Mouse (Mus musculus) liver, postnatal 0 days (tissue): Measurements from ENCODE around the gene Gm3106. TPM values are rescaled to one million over a fixed set of nuclear protein-coding genes. Genes with fewer than 3 reads are reported as not detected.
"Not testable (repeated sequence)": the region's sequence is repeated elsewhere in the genome, so short reads cannot be mapped to it uniquely, and the experiment has no call there.

ENCODE experiments used
- ATAC-seq: fragments of 200-750 bp; cut with Nextera tagmentation; 2 replicates; pipeline ENCODE4 v1.8.0; 2017; ENCODE audit warnings: mild to moderate bottlenecking, moderate library complexity
- DNase-seq: peaks from one replicate; pipeline ENCODE4 v3.0.0-alpha.2; 2016
- H3K27ac ChIP-seq: fragments of 300-500 bp; sonication (generic); 2 replicates; pipeline ENCODE4 v1.5.1; 2014; ENCODE audit warnings: antibody characterized with exemption, moderate library complexity, mild to moderate bottlenecking, low read depth
- H3K27me3 ChIP-seq: fragments of 300-500 bp; sonication (generic); 2 replicates; pipeline ENCODE4 v1.6.1; 2014; ENCODE audit warnings: low read length, control low read depth, mixed read lengths; ENCODE audit not compliant: insufficient read depth
- H3K36me3 ChIP-seq: fragments of 300-500 bp; sonication (generic); replicated peaks from 2 replicates; pipeline ENCODE4 v1.6.1; 2014; ENCODE audit warnings: mild to moderate bottlenecking, control low read depth, low read length, moderate library complexity, mixed read lengths; ENCODE audit not compliant: insufficient read depth
- H3K4me1 ChIP-seq: fragments of 300-500 bp; sonication (generic); 2 replicates; pipeline ENCODE4 v1.6.1; 2014; ENCODE audit warnings: antibody characterized with exemption, mild to moderate bottlenecking, control low read depth; ENCODE audit not compliant: insufficient read depth
- H3K4me2 ChIP-seq: fragments of 300-500 bp; sonication (generic); 2 replicates; pipeline ENCODE4 v1.6.1; 2014; ENCODE audit warnings: low read depth, mild to moderate bottlenecking, low read length, moderate library complexity, mixed read lengths
- H3K4me3 ChIP-seq: fragments of 300-500 bp; sonication (generic); 2 replicates; pipeline ENCODE4 v1.5.1; 2014; ENCODE audit warnings: low read depth, low read length
- H3K9ac ChIP-seq: fragments of 300-500 bp; sonication (generic); replicated peaks from 2 replicates; pipeline ENCODE4 v1.6.1; 2014; ENCODE audit warnings: mild to moderate bottlenecking, moderate library complexity
- H3K9me3 ChIP-seq: fragments of 300-500 bp; sonication (generic); 2 replicates; pipeline ENCODE4 v1.6.1; 2016; ENCODE audit warnings: mild to moderate bottlenecking, control low read depth, low read length, mixed read lengths
- WGBS: fragments of 180-500 bp; shearing (Covaris S2); extraction: QIAGEN DNeasy Blood & Tissue Kit; methylation state at CpG from one replicate; pipeline ENCODE4 v1.1.7; 2014; ENCODE audit not compliant: insufficient replicate concordance; 5-methylcytosine and 5-hydroxymethylcytosine counted together
- polyA plus RNA-seq: library from polyadenylated mRNA; unstranded; fragments of >200 nt; fragmentation: Nextera tagmentation; extraction: Ambion mirVana; gene quantifications from 2 replicates; pipeline ENCODE4 v1.2.1, GENCODE M21; 2015

Gene Gm3106
- polyA plus RNA-seq, result not detected in 2 replicates

DNA sequence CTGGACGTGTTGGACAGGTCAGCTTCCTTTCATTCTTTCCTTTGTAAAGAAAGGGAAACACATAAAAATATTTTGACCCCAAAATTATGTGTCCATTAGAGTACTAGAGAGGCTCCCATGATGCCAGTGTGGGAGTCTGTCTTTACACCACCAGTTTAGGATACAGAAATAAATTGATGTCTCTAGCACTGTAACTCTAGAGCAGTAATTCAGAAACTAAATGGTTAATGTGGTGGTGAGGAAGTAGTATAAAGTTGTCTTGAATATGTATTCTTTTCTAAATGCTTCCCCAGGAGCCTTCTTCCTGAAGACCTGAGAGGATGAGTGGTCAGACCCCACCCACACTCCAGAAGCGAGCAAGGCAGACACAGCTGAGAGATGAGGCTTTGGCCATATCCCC is at the start of gene Gm3106:
Gene Gm3106, plus strand, starts transcription at position 301 of the 400 bp plus-strand sequence.
- H3K9ac ChIP-seq, H3K4me2 ChIP-seq, ATAC-seq, H3K4me3 ChIP-seq, H3K27me3 ChIP-seq, H3K9me3 ChIP-seq, H3K36me3 ChIP-seq, H3K4me1 ChIP-seq, H3K27ac ChIP-seq, DNase-seq: not testable (repeated sequence)
- WGBS, result no CpG with 5 or more reads among the region's 2 CpGs

Other genes starting within 250 kb of the Gm3106 start
- gene BC061212, start 147.5 kb upstream of the Gm3106 start, polyA plus RNA-seq, result not detected in 2 replicates
- not detected in 2 replicates for gene Gm6351, start 141.6 kb upstream of the Gm3106 start, polyA plus RNA-seq
- gene A430089I19Rik, start 88.8 kb downstream of the Gm3106 start, polyA plus RNA-seq, result not detected in 2 replicates
- not detected in 2 replicates for gene Gm6502, start 96.4 kb downstream of the Gm3106 start, polyA plus RNA-seq
- not detected in 2 replicates for gene AA792892, start 121.7 kb downstream of the Gm3106 start, polyA plus RNA-seq
- not detected in 2 replicates for gene Gm7682, start 227.8 kb downstream of the Gm3106 start, polyA plus RNA-seq